Mouse (Mus musculus): ENCODE measurements around the gene Polr1c. TPM values are rescaled to one million over a fixed set of nuclear protein-coding genes. Genes with fewer than 3 reads are reported as not detected.

The Polr1c gene
- polyA plus RNA-seq, 1 experiment, result 105 TPM

GRCm38 (mm10) chr17:46237480-46237879 lies 10.4 kb downstream of the Polr1c start:
- no peak for TF ChIP-seq TCF3 (IDR thresholded peaks at IDR 0.05; ENCODE audit: insufficient read length, low read depth)
- no peak for TF ChIP-seq CEBPB (IDR thresholded peaks at IDR 0.05; ENCODE audit: insufficient read depth, poor library complexity, severe bottlenecking)
- no peak for TF ChIP-seq POLR2A (IDR thresholded peaks at IDR 0.05; ENCODE audit: insufficient read length, low read depth)
- TF ChIP-seq E2F4 (IDR thresholded peaks at IDR 0.05; ENCODE audit: insufficient read depth), result no peak
- no peak for TF ChIP-seq USF1 (IDR thresholded peaks at IDR 0.05; ENCODE audit: low read depth)
- no peak for TF ChIP-seq TCF12 (IDR thresholded peaks at IDR 0.05; ENCODE audit: insufficient read depth, poor library complexity, severe bottlenecking)
- TF ChIP-seq MYOD1 (IDR thresholded peaks at IDR 0.05; ENCODE audit: control insufficient read depth in 1 of 3, insufficient read length in 2 of 3, low read depth in 2 of 3), result no peak
- TF ChIP-seq REST (IDR thresholded peaks at IDR 0.05; ENCODE audit: insufficient read depth, insufficient read length), result no peak
- TF ChIP-seq POLR2AphosphoS2 (IDR thresholded peaks at IDR 0.05; ENCODE audit: insufficient read length, low read depth), result no peak
- TF ChIP-seq SRF (IDR thresholded peaks at IDR 0.05; ENCODE audit: control insufficient read depth, insufficient read length, low read depth), result no peak
- TF ChIP-seq MYOG (IDR thresholded peaks at IDR 0.05; ENCODE audit: control insufficient read depth in 1 of 3, insufficient read depth in 1 of 3, insufficient read length in 2 of 3, low read depth in 2 of 3), result no peak
- no peak for TF ChIP-seq MAX (IDR thresholded peaks at IDR 0.05; ENCODE audit: low read depth)
- Histone ChIP-seq H3K4me3 (no peak overlapping the region), H3K36me3 (ENCODE audit: control insufficient read depth, insufficient read depth) (peaks cover 49% of the 10 kb centered on the region), H3K79me2 (ENCODE audit: control insufficient read depth, insufficient read depth) (no peaks in the 10 kb centered on the region), H3ac (ENCODE audit: control insufficient read depth, insufficient read length) (no peak overlapping the region), H3K27me3 (ENCODE audit: control insufficient read depth, insufficient read depth, insufficient read length) (no peaks in the 10 kb centered on the region), H3K4me2 (ENCODE audit: low read depth) (no peak overlapping the region)

- Histone ChIP-seq H3K27me3 (ENCODE audit: control insufficient read depth, insufficient read depth, insufficient read length) (no peaks in the 10 kb centered on the region), H3K79me2 (ENCODE audit: control insufficient read depth, insufficient read depth) (no peaks in the 10 kb centered on the region), H3K36me3 (ENCODE audit: control insufficient read depth, insufficient read depth) (peaks cover 49% of the 10 kb centered on the region), H3K4me3 (no peak overlapping the region), H3K4me2 (ENCODE audit: low read depth) (no peak overlapping the region), H3ac (ENCODE audit: control insufficient read depth, insufficient read length) (no peak overlapping the region)
- TF ChIP-seq MYOD1 (IDR thresholded peaks at IDR 0.05; ENCODE audit: control insufficient read depth in 1 of 3, insufficient read length in 2 of 3, low read depth in 2 of 3) (no peak), TCF3 (IDR thresholded peaks at IDR 0.05; ENCODE audit: insufficient read length, low read depth) (no peak), REST (IDR thresholded peaks at IDR 0.05; ENCODE audit: insufficient read depth, insufficient read length) (no peak), MYOG (IDR thresholded peaks at IDR 0.05; ENCODE audit: control insufficient read depth in 1 of 3, insufficient read depth in 1 of 3, insufficient read length in 2 of 3, low read depth in 2 of 3) (no peak), MAX (IDR thresholded peaks at IDR 0.05; ENCODE audit: low read depth) (no peak), POLR2A (IDR thresholded peaks at IDR 0.05; ENCODE audit: insufficient read length, low read depth) (no peak), USF1 (IDR thresholded peaks at IDR 0.05; ENCODE audit: low read depth) (no peak), CEBPB (IDR thresholded peaks at IDR 0.05; ENCODE audit: insufficient read depth, poor library complexity, severe bottlenecking) (no peak), E2F4 (IDR thresholded peaks at IDR 0.05; ENCODE audit: insufficient read depth) (no peak), POLR2AphosphoS2 (IDR thresholded peaks at IDR 0.05; ENCODE audit: insufficient read length, low read depth) (no peak), TCF12 (IDR thresholded peaks at IDR 0.05; ENCODE audit: insufficient read depth, poor library complexity, severe bottlenecking) (no peak), SRF (IDR thresholded peaks at IDR 0.05; ENCODE audit: control insufficient read depth, insufficient read length, low read depth) (no peak)
Measured at GRCm38 (mm10) chr17:46237079-46237478, 10.8 kb downstream of the Polr1c start.

- H3K4me3 ChIP-seq, result no peak overlapping the region
- no peaks in the 10 kb centered on the region for H3K79me2 ChIP-seq (ENCODE audit: control insufficient read depth, insufficient read depth)
- TF ChIP-seq CEBPB (IDR thresholded peaks at IDR 0.05; ENCODE audit: insufficient read depth, poor library complexity, severe bottlenecking), result no peak
- TF ChIP-seq MYOD1 (IDR thresholded peaks at IDR 0.05; ENCODE audit: control insufficient read depth in 1 of 3, insufficient read length in 2 of 3, low read depth in 2 of 3), result no peak
- no peak for TF ChIP-seq POLR2AphosphoS2 (IDR thresholded peaks at IDR 0.05; ENCODE audit: insufficient read length, low read depth)
- no peak overlapping the region for H3ac ChIP-seq (ENCODE audit: control insufficient read depth, insufficient read length)
- peaks cover 46% of the 10 kb centered on the region for H3K36me3 ChIP-seq (ENCODE audit: control insufficient read depth, insufficient read depth)
- H3K27me3 ChIP-seq (ENCODE audit: control insufficient read depth, insufficient read depth, insufficient read length), result no peaks in the 10 kb centered on the region
- H3K4me2 ChIP-seq (ENCODE audit: low read depth), result no peak overlapping the region
Measured at GRCm38 (mm10) chr17:46236067-46236466, 11.8 kb downstream of the Polr1c start.

- no peak overlapping the region for H3ac ChIP-seq (ENCODE audit: control insufficient read depth, insufficient read length)
- no peak overlapping the region for H3K4me3 ChIP-seq
- no peaks in the 10 kb centered on the region for H3K27me3 ChIP-seq (ENCODE audit: control insufficient read depth, insufficient read depth, insufficient read length)
- H3K4me2 ChIP-seq (ENCODE audit: low read depth), result no peak overlapping the region
- no peaks in the 10 kb centered on the region for H3K79me2 ChIP-seq (ENCODE audit: control insufficient read depth, insufficient read depth)
- TF ChIP-seq REST (IDR thresholded peaks at IDR 0.05; ENCODE audit: insufficient read depth, insufficient read length) (no peak), TCF12 (IDR thresholded peaks at IDR 0.05; ENCODE audit: insufficient read depth, poor library complexity, severe bottlenecking) (no peak), MYOG (IDR thresholded peaks at IDR 0.05; ENCODE audit: control insufficient read depth in 1 of 3, insufficient read depth in 1 of 3, insufficient read length in 2 of 3, low read depth in 2 of 3) (no peak), USF1 (IDR thresholded peaks at IDR 0.05; ENCODE audit: low read depth) (no peak), SRF (IDR thresholded peaks at IDR 0.05; ENCODE audit: control insufficient read depth, insufficient read length, low read depth) (no peak), POLR2AphosphoS2 (IDR thresholded peaks at IDR 0.05; ENCODE audit: insufficient read length, low read depth) (no peak), MAX (IDR thresholded peaks at IDR 0.05; ENCODE audit: low read depth) (no peak)
- peaks cover 58% of the 10 kb centered on the region for H3K36me3 ChIP-seq (ENCODE audit: control insufficient read depth, insufficient read depth)
Measured at GRCm38 (mm10) chr17:46227576-46227975, 20.3 kb downstream of the Polr1c start.

- no peak overlapping the region for H3ac ChIP-seq (ENCODE audit: control insufficient read depth, insufficient read length)
- no peaks in the 10 kb centered on the region for H3K79me2 ChIP-seq (ENCODE audit: control insufficient read depth, insufficient read depth)
- H3K4me2 ChIP-seq (ENCODE audit: low read depth), result no peak overlapping the region
- H3K4me3 ChIP-seq, result no peak overlapping the region
- peaks cover 81% of the 10 kb centered on the region for H3K36me3 ChIP-seq (ENCODE audit: control insufficient read depth, insufficient read depth)
- H3K27me3 ChIP-seq (ENCODE audit: control insufficient read depth, insufficient read depth, insufficient read length), result no peaks in the 10 kb centered on the region
- no peak for TF ChIP-seq E2F4 (IDR thresholded peaks at IDR 0.05; ENCODE audit: insufficient read depth)
- no peak for TF ChIP-seq CEBPB (IDR thresholded peaks at IDR 0.05; ENCODE audit: insufficient read depth, poor library complexity, severe bottlenecking)
- no peak for TF ChIP-seq MAX (IDR thresholded peaks at IDR 0.05; ENCODE audit: low read depth)
- no peak for TF ChIP-seq MYOD1 (IDR thresholded peaks at IDR 0.05; ENCODE audit: control insufficient read depth in 1 of 3, insufficient read length in 2 of 3, low read depth in 2 of 3)
- TF ChIP-seq MYOG (IDR thresholded peaks at IDR 0.05; ENCODE audit: control insufficient read depth in 1 of 3, insufficient read depth in 1 of 3, insufficient read length in 2 of 3, low read depth in 2 of 3), result no peak
- TF ChIP-seq POLR2A (IDR thresholded peaks at IDR 0.05; ENCODE audit: insufficient read length, low read depth), result no peak
- TF ChIP-seq TCF3 (IDR thresholded peaks at IDR 0.05; ENCODE audit: insufficient read length, low read depth), result no peak
- no peak for TF ChIP-seq POLR2AphosphoS2 (IDR thresholded peaks at IDR 0.05; ENCODE audit: insufficient read length, low read depth)
- TF ChIP-seq SRF (IDR thresholded peaks at IDR 0.05; ENCODE audit: control insufficient read depth, insufficient read length, low read depth), result no peak
- no peak for TF ChIP-seq USF1 (IDR thresholded peaks at IDR 0.05; ENCODE audit: low read depth)
- no peak for TF ChIP-seq TCF12 (IDR thresholded peaks at IDR 0.05; ENCODE audit: insufficient read depth, poor library complexity, severe bottlenecking)
- no peak for TF ChIP-seq REST (IDR thresholded peaks at IDR 0.05; ENCODE audit: insufficient read depth, insufficient read length)
Measured at GRCm38 (mm10) chr17:46221601-46222000, 26.3 kb downstream of the Polr1c start.

Data from myocyte (in vitro differentiated cells).